Mouse (Mus musculus) liver, postnatal 0 days (tissue): ENCODE measurements around the gene Zdhhc12. TPM values are rescaled to one million over a fixed set of nuclear protein-coding genes. Genes with fewer than 3 reads are reported as not detected.
A peak's percentile ranks its signal among the peaks of the same experiment; 100 is the strongest.

Experiments used
- ATAC-seq: fragments of 200-750 bp; cut with Nextera tagmentation; 2 replicates; pipeline ENCODE4 v1.8.0; 2017; ENCODE audit warnings: mild to moderate bottlenecking, moderate library complexity
- DNase-seq: peaks from one replicate; pipeline ENCODE4 v3.0.0-alpha.2; 2016
- H3K27ac ChIP-seq: fragments of 300-500 bp; sonication (generic); 2 replicates; pipeline ENCODE4 v1.5.1; 2014; ENCODE audit warnings: antibody characterized with exemption, moderate library complexity, mild to moderate bottlenecking, low read depth
- H3K27me3 ChIP-seq: fragments of 300-500 bp; sonication (generic); 2 replicates; pipeline ENCODE4 v1.6.1; 2014; ENCODE audit warnings: low read length, control low read depth, mixed read lengths; ENCODE audit not compliant: insufficient read depth
- H3K36me3 ChIP-seq: fragments of 300-500 bp; sonication (generic); replicated peaks from 2 replicates; pipeline ENCODE4 v1.6.1; 2014; ENCODE audit warnings: mild to moderate bottlenecking, control low read depth, low read length, moderate library complexity, mixed read lengths; ENCODE audit not compliant: insufficient read depth
- H3K4me1 ChIP-seq: fragments of 300-500 bp; sonication (generic); 2 replicates; pipeline ENCODE4 v1.6.1; 2014; ENCODE audit warnings: antibody characterized with exemption, mild to moderate bottlenecking, control low read depth; ENCODE audit not compliant: insufficient read depth
- H3K4me2 ChIP-seq: fragments of 300-500 bp; sonication (generic); 2 replicates; pipeline ENCODE4 v1.6.1; 2014; ENCODE audit warnings: low read depth, mild to moderate bottlenecking, low read length, moderate library complexity, mixed read lengths
- H3K4me3 ChIP-seq: fragments of 300-500 bp; sonication (generic); 2 replicates; pipeline ENCODE4 v1.5.1; 2014; ENCODE audit warnings: low read depth, low read length
- H3K9ac ChIP-seq: fragments of 300-500 bp; sonication (generic); replicated peaks from 2 replicates; pipeline ENCODE4 v1.6.1; 2014; ENCODE audit warnings: mild to moderate bottlenecking, moderate library complexity
- H3K9me3 ChIP-seq: fragments of 300-500 bp; sonication (generic); 2 replicates; pipeline ENCODE4 v1.6.1; 2016; ENCODE audit warnings: mild to moderate bottlenecking, control low read depth, low read length, mixed read lengths
- CTCF ChIP-seq: sonication (generic); IDR thresholded peaks from 2 replicates; pipeline ENCODE4 v1.5.1; 2016; ENCODE audit warnings: antibody characterized with exemption, low read depth
- EP300 ChIP-seq: IDR thresholded peaks from 2 replicates; pipeline ENCODE4 v1.6.1; 2016; ENCODE audit warnings: antibody characterized with exemption, low read depth, mild to moderate bottlenecking
- WGBS: fragments of 180-500 bp; shearing (Covaris S2); extraction: QIAGEN DNeasy Blood & Tissue Kit; methylation state at CpG from one replicate; pipeline ENCODE4 v1.1.7; 2014; ENCODE audit not compliant: insufficient replicate concordance; 5-methylcytosine and 5-hydroxymethylcytosine counted together
- polyA plus RNA-seq: library from polyadenylated mRNA; unstranded; fragments of >200 nt; fragmentation: Nextera tagmentation; extraction: Ambion mirVana; gene quantifications from 2 replicates; pipeline ENCODE4 v1.2.1, GENCODE M21; 2015

Gene Zdhhc12
- polyA plus RNA-seq, 1 experiment from 2014 or later = 25.1 TPM

DNA sequence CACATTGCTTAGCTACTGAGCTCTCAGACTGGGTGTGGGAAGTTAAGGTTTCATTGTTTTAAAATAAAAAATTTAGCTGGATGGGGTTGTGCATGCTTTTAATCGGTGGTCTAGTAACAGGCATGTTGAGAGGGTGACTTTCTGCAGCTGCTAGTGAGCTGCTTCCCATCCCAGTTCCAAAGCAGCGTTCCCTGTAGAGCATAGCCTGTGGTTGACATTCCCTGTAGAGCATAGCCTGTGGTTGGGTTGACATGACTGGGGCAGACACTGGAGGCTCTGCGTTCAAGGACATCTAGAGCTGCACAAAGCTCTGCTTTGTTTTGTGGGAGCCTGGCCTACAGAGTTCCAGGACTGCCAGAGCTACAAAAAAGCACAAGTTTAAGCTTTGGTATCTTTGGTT, 20.2 kb downstream of the Zdhhc12 start:
- no peak overlapping the region for H3K9ac ChIP-seq
- WGBS = 81% methylated on average over 3 of the region's 3 CpGs
- H3K4me1 ChIP-seq = peaks cover 5% of the 10 kb centered on the region
- H3K27ac ChIP-seq = no peak overlapping the region
- H3K4me3 ChIP-seq = no peak overlapping the region
- ATAC-seq (no peak), DNase-seq (no peak)
- H3K27me3 ChIP-seq = no peaks in the 10 kb centered on the region
- H3K9me3 ChIP-seq = no peaks in the 10 kb centered on the region
- no peak overlapping the region for H3K4me2 ChIP-seq
- H3K36me3 ChIP-seq = peaks cover 27% of the 10 kb centered on the region
- TF ChIP-seq EP300 (no peak), CTCF (no peak)

GRCm38 (mm10) chr2:30072875-30073274, 20.6 kb downstream of the Zdhhc12 start:
- DNase-seq (no peak), ATAC-seq (no peak)
- Histone ChIP-seq H3K36me3 (peaks cover 27% of the 10 kb centered on the region), H3K9ac (no peak overlapping the region), H3K4me2 (no peak overlapping the region), H3K27me3 (no peaks in the 10 kb centered on the region), H3K9me3 (no peaks in the 10 kb centered on the region), H3K4me1 (peaks cover 8% of the 10 kb centered on the region), H3K4me3 (no peak overlapping the region), H3K27ac (no peak overlapping the region)
- 73% methylated on average over 7 of the region's 7 CpGs for whole genome bisulfite sequencing
- no peak for TF ChIP-seq EP300
- no peak for TF ChIP-seq CTCF

DNA sequence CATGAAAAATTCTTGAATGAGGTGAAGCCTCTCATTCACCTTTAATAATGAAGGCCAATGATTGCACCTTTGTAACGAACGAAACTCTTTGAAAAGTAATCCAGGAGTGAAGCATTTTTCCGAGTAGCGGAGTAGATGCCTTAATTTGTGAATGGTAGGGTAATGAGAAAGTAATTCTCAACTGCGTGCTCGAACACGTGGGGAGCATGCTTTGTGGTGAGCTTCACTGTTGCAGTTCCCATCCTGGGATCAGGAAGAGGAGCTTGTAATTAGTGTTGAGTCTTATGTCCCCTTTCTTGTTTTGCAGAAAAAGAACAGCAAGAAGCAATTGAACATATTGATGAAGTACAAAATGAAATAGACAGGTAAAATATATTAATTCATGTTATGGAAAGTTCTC, 25.5 kb downstream of the Zdhhc12 start:
- Histone ChIP-seq H3K27ac (no peak overlapping the region), H3K4me2 (peak overlapping the region; percentile 95), H3K4me1 (peaks cover 28% of the 10 kb centered on the region), H3K9me3 (no peaks in the 10 kb centered on the region), H3K4me3 (peak overlapping the region; percentile 96), H3K36me3 (peaks cover 23% of the 10 kb centered on the region), H3K27me3 (no peaks in the 10 kb centered on the region), H3K9ac (peak overlapping the region; percentile 96)
- DNase-seq (no peak), ATAC-seq (no peak)
- TF ChIP-seq CTCF = no peak
- TF ChIP-seq EP300 = no peak
- 29% methylated on average over 7 of the region's 7 CpGs for WGBS

DNA sequence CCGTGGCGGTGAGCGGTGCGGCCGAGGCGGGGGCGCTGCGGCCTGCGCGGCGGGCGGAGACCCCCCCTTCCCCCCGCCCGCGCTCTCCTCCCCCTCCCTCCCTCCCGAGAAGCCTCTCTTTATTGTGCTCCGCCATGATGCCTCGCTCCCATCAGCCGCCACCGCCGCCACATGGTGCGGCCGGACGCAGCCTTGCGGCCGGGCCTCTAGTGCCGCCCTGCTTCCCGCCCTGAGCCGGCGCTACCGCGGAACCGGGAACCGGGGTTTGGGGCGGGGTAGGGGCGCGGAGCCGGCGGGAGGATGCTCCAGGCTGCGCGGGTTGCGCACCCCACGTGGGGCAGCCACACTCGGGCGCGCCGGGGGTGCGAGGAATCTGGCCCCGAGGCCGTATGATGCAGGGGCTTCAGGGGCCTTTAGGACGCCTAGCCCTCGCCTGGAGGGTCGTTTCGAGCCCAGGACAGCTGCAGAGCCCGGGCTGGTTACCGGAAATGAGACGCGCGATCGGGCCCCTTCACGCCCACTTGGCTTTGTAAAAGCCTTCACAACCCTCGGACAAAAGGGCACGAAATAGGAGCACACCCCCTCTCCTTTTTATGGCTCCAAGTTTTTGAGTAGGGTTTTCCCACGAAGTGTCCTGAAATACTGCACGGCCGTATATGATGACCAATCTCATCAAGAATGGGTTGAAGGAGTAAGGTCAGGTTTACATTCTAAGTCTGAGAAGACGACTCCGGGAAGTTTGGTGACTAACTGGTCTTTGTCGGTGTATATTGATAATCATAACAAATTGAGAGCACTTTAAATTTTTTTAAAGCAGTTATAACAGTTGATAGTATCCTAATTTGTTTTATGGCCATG, 26.2 kb downstream of the Zdhhc12 start:
- DNase-seq (peak; percentile 64), ATAC-seq (no peak)
- H3K36me3 ChIP-seq = peaks cover 20% of the 10 kb centered on the region
- peak overlapping the region; percentile 95 for H3K4me2 ChIP-seq
- under 1% methylated on average over 45 of the region's 69 CpGs for WGBS
- peak overlapping the region; percentile 99 for H3K27ac ChIP-seq
- H3K4me3 ChIP-seq = peak overlapping the region; percentile 96
- peak overlapping the region; percentile 96 for H3K9ac ChIP-seq
- no peaks in the 10 kb centered on the region for H3K9me3 ChIP-seq
- H3K4me1 ChIP-seq = peaks cover 28% of the 10 kb centered on the region
- no peak for TF ChIP-seq EP300
- no peak for TF ChIP-seq CTCF
- H3K27me3 ChIP-seq = no peaks in the 10 kb centered on the region

- ATAC-seq (peak; percentile 91), DNase-seq (peak; percentile 97)
- peak overlapping the region; percentile 95 for H3K4me2 ChIP-seq
- H3K27ac ChIP-seq = peak overlapping the region; percentile 99
- H3K9ac ChIP-seq = peak overlapping the region; percentile 96
- no peaks in the 10 kb centered on the region for H3K27me3 ChIP-seq
- TF ChIP-seq CTCF (no peak), EP300 (no peak)
- H3K4me1 ChIP-seq = peaks cover 34% of the 10 kb centered on the region
- peak overlapping the region; percentile 96 for H3K4me3 ChIP-seq
- H3K9me3 ChIP-seq = no peaks in the 10 kb centered on the region
- WGBS = 4% methylated on average over 52 of the region's 101 CpGs
- peaks cover 20% of the 10 kb centered on the region for H3K36me3 ChIP-seq
Measured at GRCm38 (mm10) chr2:30066046-30066901, 27.2 kb downstream of the Zdhhc12 start.

GRCm38 (mm10) chr2:30064298-30064697, 29.1 kb downstream of the Zdhhc12 start:
- Histone ChIP-seq H3K27ac (peak overlapping the region; percentile 93; the same call in 1 of the 2 replicates), H3K9me3 (no peaks in the 10 kb centered on the region), H3K36me3 (peaks cover 8% of the 10 kb centered on the region), H3K4me3 (no peak overlapping the region), H3K9ac (peak overlapping the region; percentile 27; the same call in 1 of the 2 replicates), H3K4me1 (peaks cover 38% of the 10 kb centered on the region), H3K4me2 (peak overlapping the region; percentile 94), H3K27me3 (no peaks in the 10 kb centered on the region)
- ATAC-seq (no peak), DNase-seq (no peak)
- TF ChIP-seq EP300 (no peak), CTCF (no peak)
- 25% methylated on average over 3 of the region's 3 CpGs for WGBS
